Comparison of ENCODE assay signal across 21 mouse cellular contexts in genomic region chr13:54877656-54878055, GRCm38 (mm10).
DNase-seq lines count a peak whose midpoint lies in the region; ATAC-seq lines count a peak whose summit lies in the region.
"Had no signal": no experiment of that assay in that cellular context is flagged by ENCODE, and none has a peak within 500 bp of the region (broad histone marks: within the 10 kb centered on the region; RNA-seq: fewer than 3 reads in every experiment).

No protein-coding gene starts in this region.

- DNase-seq in frontal cortex, postnatal 25 days (ENCODE audit: low spot score in 2 of 2) = no peak
- DNase-seq in right cerebral cortex, adult 18-20 months = peak; percentile 59
- DNase-seq in right cerebral cortex, postnatal 10 days (ENCODE audit: low spot score in 2 of 2) = no peak
- peak; percentile 51 to 56 for DNase-seq in layer of hippocampus, postnatal 36 days
- no peak for DNase-seq in spleen, adult 18-20 months
- no peak for DNase-seq in gastrocnemius, postnatal 36 days
- DNase-seq: adrenal gland, adult 8-10 months; cerebellum, adult 8-10 months; cerebellum, postnatal 36 days; heart, postnatal 4 days; kidney, adult 18-20 months; kidney, postnatal 4 days; liver, postnatal 0 days; thymus, adult 18-20 months; thymus, postnatal 36 days had no signal

- intact Hi-C loops in gastrocnemius, postnatal 36 days (cut with DNase I) = loop anchor here (10.0 kb wide), 1 partner anchor 97 kb away; no protein-coding TSS in a partner anchor

- ATAC-seq in frontal cortex, adult (ENCODE audit: low TSS enrichment) = peak; percentile 56; the same call in 1 of the 2 replicates
- ATAC-seq: activated CD4-positive, CD25-positive, alpha-beta regulatory T cell, adult 4 months; forebrain, embryonic 14.5 days; inflammation-experienced regulatory T-cells, adult 6 months; liver, postnatal 0 days; lung, postnatal 0 days; midbrain, embryonic 16.5 days had no signal

Comparison
In these comparisons a context has a peak if more than half of its experiments do, and no peak if none do; other contexts are left out.
1. DNase-seq: peak in right cerebral cortex, adult 18-20 months (single experiment) and layer of hippocampus, postnatal 36 days (2 of 2); none in frontal cortex, postnatal 25 days (0 of 2), right cerebral cortex, postnatal 10 days (0 of 2), spleen, adult 18-20 months (0 of 2) and gastrocnemius, postnatal 36 days (0 of 2).